Mouse (Mus musculus) embryo, embryonic 10 days (tissue): ENCODE results near the gene Klhdc1.

Source experiments
- DNase-seq: peaks from one replicate; pipeline ENCODE4 v3.0.0-alpha.2; 2015; ENCODE audit warnings: low spot score

Klhdc1 gene

GRCm38 (mm10) chr12:69296511-69297410 is 55.8 kb downstream of the Klhdc1 start, which contains the start of gene Klhdc2:
TSS of gene Klhdc2 (plus strand) at chr12:69296681.
- peak; percentile 96 for DNase-seq

GRCm38 (mm10) chr12:69297411-69298150 is 56.6 kb downstream of the Klhdc1 start:
- DNase-seq, result no peak

GRCm38 (mm10) chr12:69298281-69298680 is 57.3 kb downstream of the Klhdc1 start:
- DNase-seq, result no peak

GRCm38 (mm10) chr12:69299231-69299630 is 58.3 kb downstream of the Klhdc1 start:
- DNase-seq, result no peak

GRCm38 (mm10) chr12:69299831-69300230 is 58.9 kb downstream of the Klhdc1 start:
- DNase-seq, result no peak

- DNase-seq, result no peak
Observed at GRCm38 (mm10) chr12:69300391-69300790, 59.4 kb downstream of the Klhdc1 start.

GRCm38 (mm10) chr12:69302171-69302570 is 61.2 kb downstream of the Klhdc1 start:
- no peak for DNase-seq

- no peak for DNase-seq
Observed at GRCm38 (mm10) chr12:69304051-69304450, 63.1 kb downstream of the Klhdc1 start.

GRCm38 (mm10) chr12:69306333-69306732 is 65.4 kb downstream of the Klhdc1 start:
- DNase-seq, result no peak

GRCm38 (mm10) chr12:69309659-69310058 is 68.7 kb downstream of the Klhdc1 start:
- no peak for DNase-seq

GRCm38 (mm10) chr12:69318431-69318830 is 77.5 kb downstream of the Klhdc1 start:
- no peak for DNase-seq

GRCm38 (mm10) chr12:69331187-69331586 is 90.2 kb downstream of the Klhdc1 start:
- DNase-seq, result no peak

GRCm38 (mm10) chr12:69332147-69332546 is 91.2 kb downstream of the Klhdc1 start:
- no peak for DNase-seq

GRCm38 (mm10) chr12:69333547-69333946 is 92.6 kb downstream of the Klhdc1 start:
- peak; percentile 39 for DNase-seq
